Mouse (Mus musculus): ENCODE results near the gene Limk2.

Gene Limk2

DNA sequence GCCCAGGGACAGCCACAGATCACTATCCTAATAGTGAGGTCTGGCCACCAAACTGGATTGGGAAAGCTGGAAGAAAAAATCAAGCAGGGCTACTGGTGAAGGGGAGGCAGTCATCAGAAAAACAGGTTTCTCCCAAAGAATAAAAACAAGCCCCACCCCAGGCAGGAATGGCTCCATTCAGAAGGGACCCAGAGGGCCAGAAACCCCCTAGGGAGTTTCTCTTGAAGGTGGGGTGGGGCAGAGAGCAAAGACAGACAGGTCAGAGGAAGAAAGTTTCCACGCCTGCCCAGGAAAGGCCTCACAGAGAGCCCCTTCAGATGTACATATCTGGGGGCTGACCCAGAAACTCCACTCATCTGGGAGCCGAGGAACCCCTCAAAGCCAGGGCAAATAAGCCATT, 38.8 kb downstream of the Limk2 start:
- no peak for DNase-seq

DNA sequence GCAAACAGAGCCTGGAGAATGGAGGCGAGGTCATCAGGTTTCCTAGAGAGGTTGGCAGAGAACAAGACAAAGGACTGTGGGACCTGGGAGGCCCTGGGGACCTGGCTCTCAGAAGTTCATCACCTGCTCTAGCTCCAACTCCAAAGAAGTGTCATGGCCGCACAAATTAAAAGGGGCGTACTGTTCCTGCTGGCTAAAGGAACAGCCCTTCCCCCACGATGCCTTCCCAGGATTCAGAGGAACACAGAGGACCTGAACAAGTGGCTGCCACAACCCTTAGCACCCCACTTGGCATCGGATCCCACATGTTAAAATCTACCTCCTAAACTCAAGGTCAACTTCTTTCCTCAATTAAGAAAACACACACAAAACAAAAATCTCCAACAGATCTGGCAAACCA, 39.5 kb downstream of the Limk2 start:
- no peak for DNase-seq

DNA sequence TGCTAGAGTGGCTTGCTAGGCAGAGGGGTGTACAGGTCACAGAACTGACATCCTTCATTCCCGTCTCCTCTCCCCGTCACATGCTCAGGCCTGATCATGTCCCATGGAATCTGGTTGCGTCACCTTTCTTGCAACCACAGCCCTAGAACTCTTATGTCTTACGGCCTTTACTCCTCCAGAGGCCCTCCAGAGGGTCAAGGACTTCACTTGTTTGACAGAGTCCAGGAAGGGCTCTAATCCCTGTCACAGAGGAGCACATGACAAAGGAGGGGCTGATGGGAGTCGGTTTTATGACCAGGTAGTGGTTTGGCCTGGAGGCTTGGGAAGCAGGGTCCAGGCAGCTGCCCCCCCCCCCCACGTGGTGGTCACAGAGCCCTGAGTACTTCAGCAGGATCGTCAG, 40.0 kb downstream of the Limk2 start:
- no peak for DNase-seq

DNA sequence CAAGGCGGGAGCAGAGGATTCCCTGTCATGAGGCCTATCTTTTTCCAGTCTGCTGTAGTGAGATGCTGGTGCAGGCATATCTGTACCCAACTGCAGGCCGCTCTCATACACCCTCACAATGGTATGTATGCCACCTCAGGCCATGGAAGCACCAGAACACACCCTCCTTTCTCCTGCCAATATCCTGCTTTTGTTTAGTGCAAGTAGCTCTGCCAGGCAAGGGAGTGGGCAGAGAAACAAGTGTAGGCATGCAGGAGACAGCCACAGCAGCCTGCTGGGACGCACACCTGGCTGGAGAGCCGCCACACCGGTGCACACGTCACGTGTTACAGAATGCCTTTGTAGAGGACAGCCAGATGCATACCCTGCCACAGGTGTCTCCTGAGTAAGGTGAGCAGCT, 42.6 kb downstream of the Limk2 start:
- no peak for DNase-seq

DNA sequence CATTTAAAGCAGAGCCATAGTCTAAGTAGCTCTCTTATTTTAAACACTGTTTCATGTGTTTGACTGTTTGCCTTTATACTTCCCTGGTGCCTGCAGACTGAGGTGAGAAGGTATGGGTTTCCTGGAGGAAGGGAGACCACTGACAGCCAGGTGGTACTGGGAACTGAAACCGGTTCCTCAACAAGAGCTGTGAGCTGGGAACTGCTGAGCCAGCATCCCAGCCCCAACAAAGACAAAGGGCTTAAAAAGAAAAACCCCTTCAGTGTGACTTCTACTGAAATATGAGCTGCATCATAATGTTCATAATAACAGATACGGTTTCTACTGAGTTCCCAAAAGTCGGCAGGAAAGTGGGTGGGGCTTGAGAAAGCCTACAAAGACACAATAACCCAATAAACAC, 46.1 kb downstream of the Limk2 start:
- no peak for DNase-seq

DNA sequence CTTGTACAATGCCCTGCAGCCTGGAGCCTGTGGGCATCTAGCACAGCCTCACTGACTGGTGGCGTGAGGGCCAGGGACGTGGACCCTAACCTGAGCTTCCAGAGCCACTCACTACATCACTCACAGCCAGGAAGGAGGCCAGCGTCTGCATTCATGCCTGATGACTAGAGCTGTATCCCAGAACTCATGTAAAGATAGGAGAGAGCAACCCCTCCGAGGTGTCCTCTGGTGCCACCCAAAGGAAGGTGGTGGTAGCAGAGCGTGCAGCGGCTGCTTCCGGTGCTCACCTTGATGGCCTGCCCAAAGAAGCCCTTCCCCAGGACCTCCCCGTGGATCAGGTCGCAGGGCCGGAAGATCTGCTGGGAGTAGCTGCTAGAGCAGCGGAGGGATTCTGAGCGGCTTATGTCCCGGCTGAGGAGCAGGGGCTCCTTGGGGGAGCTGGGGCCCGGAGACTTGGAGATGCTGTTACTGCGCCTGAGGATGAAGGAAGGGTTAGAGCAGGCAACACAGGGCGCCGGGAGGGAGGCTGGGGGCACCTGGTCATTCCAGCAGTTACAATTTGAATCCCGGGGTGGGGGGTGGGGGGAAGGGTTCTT, 55.9 kb downstream of the Limk2 start:
- peak in 1 of 2 experiments; percentile 53 for DNase-seq

DNA sequence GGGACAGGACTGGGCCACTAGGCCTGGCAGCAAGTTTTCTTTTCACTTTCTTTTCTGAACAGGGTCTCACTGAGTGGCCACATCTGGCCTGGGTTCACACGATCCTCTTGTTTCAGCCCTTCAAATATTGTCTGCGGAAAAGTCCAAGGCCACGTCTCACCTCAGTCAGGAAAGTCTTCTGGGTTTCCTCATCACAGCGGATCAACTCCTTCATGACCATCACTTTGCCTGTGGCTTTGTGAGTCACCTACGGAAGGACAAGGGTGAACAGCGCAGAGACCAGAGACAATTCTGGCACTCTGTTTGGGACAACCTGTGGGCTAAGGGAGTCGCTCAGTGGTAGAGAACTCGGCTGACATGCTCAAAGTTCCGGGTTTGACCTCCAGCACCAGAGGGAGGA, 56.9 kb downstream of the Limk2 start:
- DNase-seq, result no peak

DNA sequence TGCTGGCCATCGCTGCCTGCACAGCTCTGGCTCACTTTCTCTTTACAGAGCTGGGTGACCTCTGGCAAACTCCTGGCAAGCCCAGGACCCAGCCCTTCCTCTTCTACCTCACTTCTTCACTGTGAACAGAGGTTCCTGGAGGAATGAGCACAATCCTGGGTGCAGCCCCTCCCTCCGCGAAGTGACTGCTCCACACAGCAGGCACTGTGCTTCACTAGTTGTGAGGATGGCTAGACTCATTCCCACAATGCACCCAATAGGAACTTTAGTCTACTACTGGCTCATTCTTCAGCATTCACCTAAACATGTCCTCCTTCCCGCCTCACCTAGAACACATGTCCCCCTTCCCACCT, 59.7 kb downstream of the Limk2 start:
- no peak for DNase-seq

DNA sequence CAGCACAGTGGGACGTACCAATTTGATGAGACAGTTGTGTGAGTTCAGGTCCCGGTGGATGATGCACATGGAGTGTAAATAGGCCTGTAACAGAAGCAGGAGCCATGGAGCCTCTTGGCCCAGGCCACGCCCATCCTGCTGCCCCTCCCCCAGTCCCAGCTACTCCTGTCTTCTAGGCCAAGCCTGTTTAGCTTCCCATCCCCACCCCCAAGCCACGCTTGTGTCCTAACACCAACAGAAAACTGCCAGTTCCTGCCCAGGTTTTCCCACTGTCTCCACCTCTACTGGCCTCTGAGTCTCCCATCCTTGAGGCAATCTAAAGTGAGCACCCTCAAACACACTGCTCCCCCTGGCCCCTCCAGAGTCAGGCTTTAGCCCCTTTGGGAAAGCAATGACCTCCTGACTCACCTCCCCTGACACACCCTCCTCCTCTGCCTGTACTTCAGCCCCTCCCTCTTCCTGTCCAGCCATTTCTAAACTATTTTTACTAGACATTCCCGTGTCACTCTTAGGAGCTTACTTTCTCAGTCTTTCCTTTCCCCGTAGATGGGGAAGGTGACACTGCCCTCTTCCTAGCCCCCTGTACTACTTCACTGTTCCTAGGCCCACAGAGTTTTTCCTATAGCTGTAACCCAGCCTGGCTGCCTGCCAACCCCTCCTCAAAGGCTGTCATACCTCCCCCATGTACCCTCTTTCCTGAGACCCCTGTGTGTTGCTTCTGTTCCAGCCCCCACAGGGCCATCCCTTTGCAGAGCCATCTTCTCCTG, 60.2 kb downstream of the Limk2 start:
- peak in 1 of 2 experiments; percentile 34 for DNase-seq

DNA sequence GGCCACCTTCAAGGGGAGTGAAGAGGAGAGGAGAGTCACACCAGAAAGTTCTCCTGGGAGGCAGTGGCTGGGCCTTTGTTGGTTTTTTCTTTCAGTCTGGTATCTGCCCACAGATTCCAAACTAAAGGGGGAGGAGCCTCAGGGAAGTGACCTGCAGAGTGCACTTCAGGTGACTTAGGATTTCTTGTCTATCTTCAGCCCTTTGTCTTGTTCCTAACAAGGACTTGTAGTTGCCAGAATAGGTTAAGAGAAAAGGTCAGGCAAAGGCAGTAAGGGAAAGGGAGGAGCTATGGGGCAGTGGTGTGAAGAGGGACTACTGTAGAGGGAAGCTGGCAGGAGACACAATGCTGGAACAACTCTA, 61.2 kb downstream of the Limk2 start:
- DNase-seq, result no peak

DNA sequence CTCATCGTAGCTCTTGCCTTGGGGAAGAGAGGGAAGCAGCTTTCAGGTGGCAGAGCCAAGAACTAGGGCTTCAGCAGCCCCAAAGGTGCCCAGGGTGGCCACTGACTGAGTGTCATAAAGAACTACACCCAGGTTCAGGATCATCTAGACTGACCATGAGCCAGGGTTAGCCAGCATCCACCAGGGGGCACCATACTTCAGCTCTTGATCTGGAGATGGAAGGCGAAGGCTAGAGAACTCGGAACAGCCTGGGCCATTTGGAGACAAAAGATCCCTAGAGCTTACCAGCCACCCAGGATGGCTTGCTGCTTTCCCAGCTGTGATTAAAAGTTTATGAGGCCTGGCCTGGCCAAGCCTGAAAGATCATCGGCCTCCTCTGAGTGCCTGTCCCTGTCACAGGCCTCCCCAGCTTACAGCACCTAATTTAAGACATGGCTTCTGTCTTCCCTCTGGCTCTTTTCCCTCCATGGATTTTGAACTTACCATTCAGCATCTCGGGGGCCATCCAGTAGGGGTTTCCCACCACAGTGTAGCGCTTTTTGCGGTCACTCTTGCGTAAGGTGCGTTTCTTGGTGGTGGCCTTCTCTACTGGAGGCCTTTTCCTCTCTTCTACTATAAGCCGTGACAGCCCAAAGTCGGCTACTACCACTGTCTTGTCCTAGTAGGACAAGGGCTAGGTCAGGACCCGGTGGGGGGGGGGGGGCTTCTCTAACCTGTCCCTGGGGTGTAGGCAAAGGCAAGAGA, 61.7 kb downstream of the Limk2 start:
- DNase-seq, result peak; percentile 63 to 73

DNA sequence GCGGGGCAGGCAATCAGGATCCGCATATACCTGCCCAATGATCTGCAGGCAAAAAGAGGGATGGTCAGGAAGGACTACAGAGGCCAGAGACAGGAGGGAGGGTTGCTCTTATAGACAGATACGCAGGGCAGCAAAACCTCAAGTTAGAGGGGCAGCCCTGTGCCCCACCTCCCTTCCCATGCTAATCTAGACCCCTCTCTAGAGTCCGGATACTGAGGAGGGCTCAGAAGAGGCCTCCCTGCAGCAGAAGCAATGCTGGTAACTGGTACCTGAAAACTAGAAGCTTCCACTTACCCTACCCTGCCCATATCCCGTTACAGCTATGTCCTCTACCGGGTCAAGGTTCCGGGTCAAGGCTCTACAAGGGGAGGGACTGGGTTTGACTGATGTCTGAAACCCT, 62.6 kb downstream of the Limk2 start:
- no peak for DNase-seq

DNA sequence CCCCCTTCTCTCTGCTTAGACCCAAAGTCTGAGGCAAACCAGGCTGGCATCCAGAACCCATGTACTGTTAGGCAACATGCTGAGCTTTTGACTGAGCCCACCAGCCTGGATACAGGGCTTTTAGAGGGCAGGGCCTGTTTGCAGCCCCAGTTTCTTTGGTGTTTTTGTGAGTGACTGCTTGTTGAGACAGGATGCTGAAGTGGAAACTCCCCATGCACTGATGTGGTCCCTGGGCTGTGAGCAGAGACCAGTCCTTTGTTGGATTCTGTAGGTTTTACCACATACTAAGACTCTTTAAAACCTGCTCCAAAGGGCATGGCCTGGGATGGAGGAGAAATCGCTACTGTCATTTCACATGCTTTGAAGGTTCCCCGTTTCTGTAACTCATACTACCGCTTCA, 64.1 kb downstream of the Limk2 start:
- DNase-seq, result peak in 1 of 2 experiments; percentile 24

DNA sequence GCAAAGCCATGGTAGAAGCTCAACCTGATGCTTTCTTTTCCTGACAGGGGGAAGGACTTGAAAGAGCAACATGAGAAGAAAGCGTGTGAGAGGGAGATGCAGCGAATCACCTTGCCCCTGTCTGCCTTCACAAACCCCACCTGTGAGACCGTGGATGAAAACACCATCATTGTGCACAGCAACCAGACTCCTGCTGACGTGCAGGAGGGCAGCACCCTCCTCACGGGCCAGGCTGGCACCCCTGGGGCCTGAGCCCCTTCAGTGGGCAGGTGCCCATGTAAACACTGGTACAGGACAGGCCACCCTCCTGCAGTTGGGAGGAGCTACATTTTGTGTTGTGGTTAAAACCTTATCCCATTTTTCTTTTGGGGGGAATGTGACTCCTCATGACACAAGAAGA, 67.5 kb downstream of the Limk2 start:
- DNase-seq, result no peak

DNA sequence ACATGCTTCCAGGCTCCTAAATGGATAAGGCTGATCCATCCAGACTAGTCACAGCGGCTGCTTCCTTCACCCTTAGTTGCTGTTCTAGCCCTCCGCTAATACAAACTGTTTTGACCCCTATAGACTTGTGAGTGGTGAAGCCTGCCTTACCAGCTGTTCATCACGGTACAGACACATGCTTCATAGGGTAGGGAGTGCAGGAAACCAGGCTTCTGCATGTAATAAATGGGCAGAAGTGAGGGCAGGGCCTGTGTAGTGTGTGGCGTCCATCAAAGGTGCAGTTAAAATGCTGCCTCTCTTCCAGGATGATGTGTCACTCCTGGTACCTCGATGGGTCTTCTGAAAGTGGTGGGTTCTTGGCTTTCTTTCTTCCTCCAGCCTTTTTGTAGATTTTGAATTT, 71.0 kb downstream of the Limk2 start:
- no peak for DNase-seq

DNA sequence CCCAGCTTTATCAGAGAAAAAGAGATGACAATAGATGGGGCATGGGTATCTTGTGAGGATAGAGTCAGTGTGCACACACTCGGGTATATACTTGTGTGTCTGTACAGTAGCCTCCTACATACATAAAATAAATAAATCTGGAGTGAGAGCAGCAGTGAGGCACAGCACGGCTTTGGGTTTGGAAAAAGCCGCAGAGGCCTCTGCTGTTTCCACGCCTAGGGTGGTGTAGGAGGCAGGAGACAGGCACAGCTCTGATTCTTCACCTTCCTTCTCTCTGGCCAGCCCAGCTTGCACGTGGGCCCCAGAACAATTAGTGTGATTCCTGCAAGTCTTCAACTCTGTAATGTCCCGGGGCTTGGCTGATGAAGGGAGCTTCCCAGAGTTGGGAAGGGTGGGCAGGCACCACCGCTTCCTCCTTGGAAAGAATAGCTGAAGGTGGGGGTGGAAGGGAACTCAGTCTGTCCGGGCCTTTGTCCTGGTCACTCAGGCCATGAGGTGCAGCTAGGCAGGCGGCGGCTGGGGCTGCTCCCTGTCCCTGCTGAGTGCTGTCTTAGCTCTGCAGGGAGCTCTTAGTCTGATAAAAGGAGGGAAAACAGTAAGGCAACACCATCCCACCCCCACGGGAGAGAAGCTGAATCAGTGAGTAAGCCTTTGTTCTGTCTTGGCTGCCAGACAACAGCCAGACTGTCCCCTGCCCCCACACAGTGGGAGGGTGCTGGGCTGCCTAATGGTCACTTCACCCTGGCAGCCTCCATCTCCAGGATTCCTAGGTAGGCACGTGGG, 71.6 kb downstream of the Limk2 start:
- peak in 1 of 2 experiments; percentile 36 for DNase-seq

DNA sequence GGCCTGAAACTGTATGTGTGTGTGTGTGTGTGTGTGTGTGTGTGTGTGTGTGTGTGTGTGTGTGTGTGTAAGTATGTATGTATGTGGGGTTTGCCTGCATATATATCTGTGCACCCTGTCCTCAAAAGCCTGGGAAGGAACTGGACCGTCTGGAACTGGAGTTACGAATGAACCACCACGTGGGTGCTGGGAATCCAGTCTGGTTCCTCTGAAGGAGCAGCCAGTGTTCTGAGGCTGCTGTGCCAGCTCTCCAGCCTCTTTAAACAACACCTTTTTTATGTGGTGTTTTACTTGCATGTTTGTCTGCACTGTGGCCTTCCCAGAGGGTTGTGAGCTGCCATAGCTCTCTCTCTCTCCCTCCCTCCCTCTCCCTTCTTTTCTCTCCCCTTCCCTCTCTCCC, 72.4 kb downstream of the Limk2 start:
- peak in 1 of 2 experiments; percentile 22 for DNase-seq

DNA sequence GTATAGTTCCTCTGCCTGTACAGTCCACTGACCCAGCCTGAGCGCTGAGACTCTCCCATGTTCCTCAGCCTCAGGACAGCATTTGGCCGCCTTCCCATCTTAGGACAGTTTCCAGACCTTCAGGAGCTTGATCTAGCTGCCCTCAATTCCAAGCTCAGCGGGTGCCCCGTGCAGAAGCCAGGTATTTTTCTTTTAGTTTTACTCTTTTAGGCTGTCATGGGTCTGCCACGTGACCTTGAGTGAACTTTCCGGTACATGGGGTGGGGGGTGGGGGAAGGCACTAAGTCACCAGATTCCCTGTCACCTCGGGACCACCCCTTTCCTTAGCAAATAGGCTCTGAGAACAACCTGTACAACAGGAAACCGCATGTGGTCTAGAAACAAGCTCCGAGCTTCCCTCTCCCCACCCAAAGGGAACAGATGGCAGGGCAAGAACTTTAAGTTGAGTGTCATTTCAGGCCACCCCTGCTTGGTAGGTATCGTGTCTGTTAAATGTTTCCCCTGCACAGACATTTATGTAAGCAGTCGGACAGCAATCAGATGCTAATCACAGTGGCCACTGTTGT, 73.3 kb downstream of the Limk2 start:
- DNase-seq, result peak; percentile 71 to 91

DNA sequence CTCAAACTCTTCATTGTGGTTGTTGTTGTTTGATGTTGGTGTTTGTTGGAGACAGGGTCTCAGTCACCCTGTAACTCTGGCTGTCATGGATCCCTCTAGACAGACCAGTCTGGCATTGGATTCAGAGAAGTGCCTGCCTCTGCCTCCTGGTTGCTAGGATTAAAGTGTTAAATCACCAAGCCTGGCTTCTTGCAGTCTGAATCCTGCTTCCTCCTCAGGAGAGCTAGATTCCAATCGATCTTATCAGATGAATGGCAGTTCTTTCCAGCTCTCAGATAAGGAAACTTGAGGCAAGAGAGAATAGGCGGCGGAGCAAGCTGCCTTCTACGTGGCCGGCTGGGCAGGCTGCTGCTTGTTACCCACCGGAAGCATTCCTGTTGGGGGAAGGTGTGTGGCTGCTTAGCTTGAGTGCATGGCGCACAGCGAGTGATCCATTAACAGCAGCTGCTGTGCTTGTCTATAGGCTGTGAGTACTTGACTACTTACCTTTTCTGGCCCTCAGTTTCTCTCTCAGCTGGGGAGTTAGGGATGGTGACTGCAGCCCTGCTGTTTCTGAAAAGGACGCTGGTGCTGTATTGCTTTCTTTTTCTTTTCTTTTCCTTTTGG, 74.2 kb downstream of the Limk2 start:
- DNase-seq, result peak in 1 of 2 experiments; percentile 72

DNA sequence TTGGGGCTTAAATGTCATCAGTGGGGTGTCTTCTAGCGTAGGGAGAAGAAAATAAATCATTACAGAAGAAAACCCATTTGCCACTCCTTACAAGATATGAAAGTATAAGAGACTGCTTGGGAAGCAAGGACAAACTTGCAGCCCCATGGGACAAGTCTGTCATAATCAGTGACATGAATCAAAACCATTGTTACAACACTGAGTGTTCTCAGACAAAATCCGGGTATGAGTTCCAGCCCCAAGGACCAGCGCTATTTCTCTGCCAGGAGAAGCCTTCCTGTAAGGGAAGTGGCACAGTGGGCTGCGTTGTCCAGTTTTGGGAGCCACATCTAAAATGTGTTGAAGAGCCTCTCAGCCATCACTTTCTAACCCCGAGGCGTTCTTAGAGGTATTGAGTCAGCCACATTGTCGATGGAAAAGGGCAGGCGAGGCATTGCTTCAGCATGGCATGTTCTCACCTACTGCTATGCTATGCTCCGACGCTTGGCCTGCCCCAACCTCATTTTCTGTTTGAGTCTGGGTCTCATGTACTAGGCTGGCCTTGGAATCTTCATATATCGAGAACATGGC, 74.8 kb downstream of the Limk2 start:
- peak in 1 of 2 experiments; percentile 9 for DNase-seq

DNA sequence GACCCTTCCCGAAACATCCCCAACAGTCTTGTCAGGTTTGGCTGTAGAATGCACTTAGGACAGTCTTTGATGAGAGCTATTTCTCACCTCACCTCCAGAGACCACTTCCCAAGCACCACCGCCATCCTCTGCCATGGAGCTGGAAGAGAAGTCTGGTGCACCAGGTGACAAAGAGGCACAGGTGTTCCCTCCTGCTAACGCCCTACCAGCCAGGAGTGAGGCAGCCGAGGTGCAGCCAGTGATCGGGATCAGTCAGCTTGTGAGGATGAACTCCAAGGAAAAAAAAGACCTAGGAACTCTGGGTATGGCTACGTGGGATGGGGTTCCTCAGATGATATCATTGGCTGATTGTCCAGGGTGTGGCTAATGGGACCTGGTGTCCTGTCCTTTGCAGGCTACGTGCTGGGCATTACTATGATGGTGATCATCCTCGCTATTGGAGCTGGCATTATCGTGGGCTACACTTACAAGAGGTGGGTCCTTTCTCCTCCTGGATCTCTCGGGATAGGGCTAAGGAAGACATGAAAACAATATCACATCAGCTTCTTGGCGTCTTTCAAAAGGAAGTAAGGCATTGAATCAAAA, 75.8 kb downstream of the Limk2 start:
- peak in 1 of 2 experiments; percentile 35 for DNase-seq
